Mouse (Mus musculus) neural tube, embryonic 13.5 days (tissue): ENCODE measurements around the gene Nipal1. TPM values are rescaled to one million over a fixed set of nuclear protein-coding genes. Genes with fewer than 3 reads are reported as not detected.
A peak's percentile ranks its signal among the peaks of the same experiment; 100 is the strongest.

Source experiments
- ATAC-seq: fragments of 200-750 bp; cut with Nextera tagmentation; 2 replicates; pipeline ENCODE4 v1.8.0; 2017; ENCODE audit warnings: low read depth, mild to moderate bottlenecking, moderate TSS enrichment, moderate library complexity
- H3K27ac ChIP-seq: fragments of 300-500 bp; sonication (generic); replicated peaks from 2 replicates; pipeline ENCODE4 v1.5.1; 2015; ENCODE audit warnings: moderate library complexity, mild to moderate bottlenecking, inconsistent platforms
- H3K27me3 ChIP-seq: fragments of 300-500 bp; sonication (generic); 2 replicates; pipeline ENCODE4 v1.6.1; 2015; ENCODE audit warnings: mild to moderate bottlenecking, inconsistent platforms
- H3K36me3 ChIP-seq: fragments of 300-500 bp; sonication (generic); 2 replicates; pipeline ENCODE4 v1.6.1; 2015; ENCODE audit warnings: mild to moderate bottlenecking, inconsistent platforms
- H3K4me1 ChIP-seq: fragments of 300-500 bp; sonication (generic); replicated peaks from 2 replicates; pipeline ENCODE4 v1.6.1; 2015; ENCODE audit warnings: inconsistent platforms
- H3K4me2 ChIP-seq: fragments of 300-500 bp; sonication (generic); 2 replicates; pipeline ENCODE4 v1.6.1; 2015; ENCODE audit warnings: inconsistent platforms, mild to moderate bottlenecking, moderate library complexity
- H3K4me3 ChIP-seq: fragments of 300-500 bp; sonication (generic); 2 replicates; pipeline ENCODE4 v1.5.1; 2015; ENCODE audit warnings: mild to moderate bottlenecking, inconsistent platforms
- H3K9ac ChIP-seq: fragments of 300-500 bp; sonication (generic); 2 replicates; pipeline ENCODE4 v1.6.1; 2015; ENCODE audit warnings: moderate library complexity, mild to moderate bottlenecking, inconsistent platforms
- H3K9me3 ChIP-seq: fragments of 300-500 bp; sonication (generic); 2 replicates; pipeline ENCODE4 v1.6.1; 2016; ENCODE audit warnings: inconsistent platforms
- WGBS: fragments of 180-500 bp; shearing (Covaris S2); methylation state at CpG from one replicate; pipeline ENCODE4 v1.1.7; 2015; 5-methylcytosine and 5-hydroxymethylcytosine counted together
- polyA plus RNA-seq: library from polyadenylated mRNA; unstranded; fragments of >200 nt; fragmentation: Nextera tagmentation; extraction: Ambion mirVana; gene quantifications from 2 replicates; pipeline ENCODE4 v1.2.1, GENCODE M21; 2015

The Nipal1 gene
- polyA plus RNA-seq, 1 experiment from 2014 or later = 1.9 TPM

GRCm38 (mm10) chr5:72671017-72671699 lies 23.6 kb downstream of the Nipal1 start:
- Histone ChIP-seq H3K27me3 (no peaks in the 10 kb centered on the region), H3K27ac (no peak overlapping the region), H3K9me3 (no peaks in the 10 kb centered on the region), H3K4me3 (no peak overlapping the region), H3K36me3 (no peaks in the 10 kb centered on the region), H3K9ac (no peak overlapping the region), H3K4me2 (no peak overlapping the region), H3K4me1 (peaks cover 4% of the 10 kb centered on the region; the same call in 1 of the 2 replicates)
- WGBS = 53% methylated on average over 8 of the region's 8 CpGs
- ATAC-seq = no peak

DNA sequence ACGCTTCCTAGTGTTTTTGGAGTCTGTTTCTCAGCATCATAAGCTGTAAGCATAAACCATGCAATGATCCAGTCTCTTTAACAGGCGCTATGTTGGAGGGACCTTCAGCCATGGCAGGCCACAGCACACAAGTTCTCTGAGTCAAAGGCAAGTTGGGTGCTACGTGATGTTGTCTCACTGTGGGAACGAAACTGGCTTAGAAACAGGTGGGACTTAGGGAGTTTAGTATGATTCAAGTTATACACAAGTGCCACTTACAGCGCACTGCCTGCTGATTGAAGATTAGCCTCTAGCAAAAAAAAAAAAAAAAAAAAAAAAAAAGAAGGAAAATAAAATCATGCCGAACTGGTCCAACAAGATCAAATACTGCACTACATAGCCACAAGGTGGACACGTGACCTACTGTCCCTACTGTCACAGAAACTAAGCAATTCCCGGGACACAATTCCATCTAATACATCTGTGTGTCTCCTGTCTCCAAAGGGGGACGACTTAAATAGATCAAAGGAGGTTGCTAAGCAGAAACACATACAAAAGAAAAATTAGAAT lies 27.5 kb downstream of the Nipal1 start:
- no peaks in the 10 kb centered on the region for H3K9me3 ChIP-seq
- ATAC-seq = no peak
- no peak overlapping the region for H3K9ac ChIP-seq
- H3K4me3 ChIP-seq = no peak overlapping the region
- no peak overlapping the region for H3K4me2 ChIP-seq
- no peaks in the 10 kb centered on the region for H3K4me1 ChIP-seq
- H3K27me3 ChIP-seq = no peaks in the 10 kb centered on the region
- H3K27ac ChIP-seq = no peak overlapping the region
- no peaks in the 10 kb centered on the region for H3K36me3 ChIP-seq
- WGBS = 84% methylated on average over 9 of the region's 9 CpGs

- 88% methylated on average over 6 of the region's 6 CpGs for WGBS
- Histone ChIP-seq H3K4me2 (no peak overlapping the region), H3K27ac (no peak overlapping the region), H3K36me3 (no peaks in the 10 kb centered on the region), H3K9me3 (no peaks in the 10 kb centered on the region), H3K27me3 (no peaks in the 10 kb centered on the region), H3K4me1 (no peaks in the 10 kb centered on the region), H3K4me3 (no peak overlapping the region), H3K9ac (no peak overlapping the region)
- ATAC-seq = no peak
These were observed 33.9 kb downstream of the Nipal1 start for GRCm38 (mm10) chr5:72681451-72681850.

GRCm38 (mm10) chr5:72689556-72689955 lies 42.0 kb downstream of the Nipal1 start:
- 95% methylated on average over 7 of the region's 7 CpGs for WGBS
- Histone ChIP-seq H3K36me3 (no peaks in the 10 kb centered on the region), H3K9me3 (no peaks in the 10 kb centered on the region), H3K4me2 (no peak overlapping the region), H3K9ac (no peak overlapping the region), H3K27ac (no peak overlapping the region), H3K27me3 (no peaks in the 10 kb centered on the region), H3K4me1 (no peaks in the 10 kb centered on the region), H3K4me3 (no peak overlapping the region)
- ATAC-seq = no peak

DNA sequence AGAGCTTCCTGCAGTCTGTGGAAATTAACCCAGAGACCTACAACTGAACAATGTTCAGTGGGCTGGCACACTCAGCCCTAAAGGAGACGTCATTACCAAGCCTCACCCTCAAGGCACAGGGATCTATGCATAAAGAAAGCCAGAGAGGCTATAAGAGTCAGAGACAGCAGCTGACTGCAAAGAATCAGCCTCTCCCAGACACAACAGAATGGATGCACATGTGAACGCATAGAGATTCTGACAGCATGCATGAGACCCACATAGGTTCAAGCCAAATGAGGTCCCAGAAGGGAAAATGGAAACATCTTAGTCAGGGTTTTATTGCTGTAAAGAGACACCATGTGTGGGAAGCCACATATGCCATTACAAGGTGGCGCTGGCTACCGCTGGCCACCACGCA lies 42.9 kb downstream of the Nipal1 start:
- no peaks in the 10 kb centered on the region for H3K9me3 ChIP-seq
- H3K4me3 ChIP-seq = no peak overlapping the region
- no peaks in the 10 kb centered on the region for H3K27me3 ChIP-seq
- ATAC-seq = no peak
- no peaks in the 10 kb centered on the region for H3K4me1 ChIP-seq
- 82% methylated on average over 5 of the region's 5 CpGs for WGBS
- H3K36me3 ChIP-seq = no peaks in the 10 kb centered on the region
- no peak overlapping the region for H3K4me2 ChIP-seq
- no peak overlapping the region for H3K27ac ChIP-seq
- no peak overlapping the region for H3K9ac ChIP-seq

- Histone ChIP-seq H3K4me2 (no peak overlapping the region), H3K9ac (no peak overlapping the region), H3K36me3 (no peaks in the 10 kb centered on the region), H3K4me3 (no peak overlapping the region), H3K27ac (no peak overlapping the region), H3K9me3 (no peaks in the 10 kb centered on the region), H3K4me1 (peaks cover 15% of the 10 kb centered on the region), H3K27me3 (no peaks in the 10 kb centered on the region)
- WGBS = 79% methylated on average over 2 of the region's 2 CpGs
- no peak for ATAC-seq
These were observed 47.1 kb downstream of the Nipal1 start for GRCm38 (mm10) chr5:72694684-72695083.

- no peak overlapping the region for H3K4me3 ChIP-seq
- H3K4me1 ChIP-seq = peaks cover 15% of the 10 kb centered on the region
- H3K9ac ChIP-seq = no peak overlapping the region
- no peaks in the 10 kb centered on the region for H3K36me3 ChIP-seq
- H3K9me3 ChIP-seq = no peaks in the 10 kb centered on the region
- no peak overlapping the region for H3K4me2 ChIP-seq
- WGBS = 51% methylated on average over 13 of the region's 13 CpGs
- no peak overlapping the region for H3K27ac ChIP-seq
- ATAC-seq = no peak
- H3K27me3 ChIP-seq = no peaks in the 10 kb centered on the region
These were observed 48.9 kb downstream of the Nipal1 start for GRCm38 (mm10) chr5:72696491-72696890.

DNA sequence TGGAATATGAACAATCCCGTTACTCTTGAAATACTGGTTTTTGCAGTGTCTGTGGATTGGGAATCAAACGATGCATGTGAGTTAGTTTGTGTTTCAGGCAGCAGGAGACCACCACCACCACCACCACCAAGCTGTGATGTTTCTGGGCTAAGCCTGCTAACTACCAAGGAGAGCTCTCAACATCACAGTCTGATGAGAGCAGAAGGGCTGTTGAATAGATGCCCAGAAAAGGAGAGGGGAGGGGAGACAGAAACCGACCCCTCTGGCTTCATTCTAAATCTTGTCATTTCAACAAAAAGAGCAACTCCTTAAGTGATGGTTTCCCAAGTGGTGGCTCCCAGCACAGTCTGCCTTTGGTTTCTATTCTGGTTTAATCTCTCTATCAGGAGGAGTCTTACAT lies 50.7 kb downstream of the Nipal1 start:
- H3K27ac ChIP-seq = no peak overlapping the region
- peak; percentile 40; the same call in 1 of the 2 replicates for ATAC-seq
- H3K4me3 ChIP-seq = no peak overlapping the region
- H3K27me3 ChIP-seq = no peaks in the 10 kb centered on the region
- no peak overlapping the region for H3K9ac ChIP-seq
- H3K9me3 ChIP-seq = no peaks in the 10 kb centered on the region
- 68% methylated on average over 3 of the region's 3 CpGs for WGBS
- H3K4me1 ChIP-seq = peaks cover 15% of the 10 kb centered on the region
- no peaks in the 10 kb centered on the region for H3K36me3 ChIP-seq
- no peak overlapping the region for H3K4me2 ChIP-seq

DNA sequence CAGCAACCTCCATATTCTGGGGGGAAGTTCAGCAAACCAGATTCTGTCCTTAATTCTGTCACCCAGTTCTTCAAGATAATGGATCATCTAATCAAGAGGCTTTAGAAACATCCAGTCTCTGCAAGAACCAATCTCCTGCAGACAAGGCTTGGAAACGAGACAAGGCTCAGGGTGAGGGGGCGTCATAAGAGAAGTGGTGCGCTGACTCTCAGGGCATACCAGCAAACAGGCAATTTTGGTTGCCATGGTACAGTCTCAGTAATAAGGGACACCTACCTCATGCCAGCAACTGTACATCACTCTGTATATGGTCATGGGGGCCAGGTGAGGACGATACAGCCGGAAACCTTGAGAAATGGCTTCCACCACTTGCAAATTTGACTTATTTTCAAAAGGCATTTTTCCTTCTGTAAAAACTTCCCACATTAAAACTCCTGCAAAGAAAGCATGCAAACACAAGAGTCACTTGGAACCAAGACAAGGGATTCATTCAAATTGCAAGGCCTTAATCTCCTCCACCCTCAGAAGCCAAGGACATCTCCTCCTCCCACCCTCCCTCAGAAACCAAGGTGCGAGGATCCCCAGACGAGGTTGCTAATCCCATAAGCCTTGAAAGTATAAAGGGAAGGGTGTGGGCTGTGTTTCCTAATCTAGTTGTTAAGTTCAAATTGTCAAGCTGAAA lies 51.4 kb downstream of the Nipal1 start:
- no peak overlapping the region for H3K9ac ChIP-seq
- H3K4me2 ChIP-seq = no peak overlapping the region
- H3K4me1 ChIP-seq = peaks cover 15% of the 10 kb centered on the region
- H3K27ac ChIP-seq = no peak overlapping the region
- H3K36me3 ChIP-seq = no peaks in the 10 kb centered on the region
- no peak overlapping the region for H3K4me3 ChIP-seq
- H3K27me3 ChIP-seq = no peaks in the 10 kb centered on the region
- 75% methylated on average over 7 of the region's 7 CpGs for WGBS
- ATAC-seq = no peak
- no peaks in the 10 kb centered on the region for H3K9me3 ChIP-seq

- ATAC-seq = no peak
- Histone ChIP-seq H3K4me2 (no peak overlapping the region), H3K9ac (no peak overlapping the region), H3K36me3 (no peaks in the 10 kb centered on the region), H3K27ac (no peak overlapping the region), H3K4me1 (peaks cover 15% of the 10 kb centered on the region), H3K4me3 (no peak overlapping the region), H3K27me3 (no peaks in the 10 kb centered on the region), H3K9me3 (no peaks in the 10 kb centered on the region)
- WGBS = 67% methylated on average over 2 of the region's 2 CpGs
These were observed 51.9 kb downstream of the Nipal1 start for GRCm38 (mm10) chr5:72699500-72699818.

- H3K27ac ChIP-seq = no peak overlapping the region
- no peak for ATAC-seq
- no peaks in the 10 kb centered on the region for H3K9me3 ChIP-seq
- no peak overlapping the region for H3K4me2 ChIP-seq
- no peak overlapping the region for H3K4me3 ChIP-seq
- no peaks in the 10 kb centered on the region for H3K36me3 ChIP-seq
- no peaks in the 10 kb centered on the region for H3K27me3 ChIP-seq
- peaks cover 7% of the 10 kb centered on the region for H3K4me1 ChIP-seq
- H3K9ac ChIP-seq = no peak overlapping the region
These were observed 54.6 kb downstream of the Nipal1 start for GRCm38 (mm10) chr5:72702202-72702601.

- no peak for ATAC-seq
- H3K27me3 ChIP-seq = no peaks in the 10 kb centered on the region
- no peak overlapping the region for H3K27ac ChIP-seq
- no peak overlapping the region for H3K4me2 ChIP-seq
- no peaks in the 10 kb centered on the region; the same call in 1 of the 2 replicates for H3K4me1 ChIP-seq
- 50% methylated on average over 10 of the region's 10 CpGs for WGBS
- H3K9ac ChIP-seq = no peak overlapping the region
- no peaks in the 10 kb centered on the region for H3K9me3 ChIP-seq
- H3K4me3 ChIP-seq = no peak overlapping the region
- H3K36me3 ChIP-seq = no peaks in the 10 kb centered on the region
These were observed 58.5 kb downstream of the Nipal1 start for GRCm38 (mm10) chr5:72706095-72706494.
